Mouse (Mus musculus) induced T-regulatory cell, adult 2 months (primary cell): Measurements from ENCODE around the gene Stox2.

Source experiments
- DNase-seq: peaks from one replicate; pipeline ENCODE4 v3.0.0-alpha.2; 2012; ENCODE audit warnings: low read depth

Stox2 gene

DNA sequence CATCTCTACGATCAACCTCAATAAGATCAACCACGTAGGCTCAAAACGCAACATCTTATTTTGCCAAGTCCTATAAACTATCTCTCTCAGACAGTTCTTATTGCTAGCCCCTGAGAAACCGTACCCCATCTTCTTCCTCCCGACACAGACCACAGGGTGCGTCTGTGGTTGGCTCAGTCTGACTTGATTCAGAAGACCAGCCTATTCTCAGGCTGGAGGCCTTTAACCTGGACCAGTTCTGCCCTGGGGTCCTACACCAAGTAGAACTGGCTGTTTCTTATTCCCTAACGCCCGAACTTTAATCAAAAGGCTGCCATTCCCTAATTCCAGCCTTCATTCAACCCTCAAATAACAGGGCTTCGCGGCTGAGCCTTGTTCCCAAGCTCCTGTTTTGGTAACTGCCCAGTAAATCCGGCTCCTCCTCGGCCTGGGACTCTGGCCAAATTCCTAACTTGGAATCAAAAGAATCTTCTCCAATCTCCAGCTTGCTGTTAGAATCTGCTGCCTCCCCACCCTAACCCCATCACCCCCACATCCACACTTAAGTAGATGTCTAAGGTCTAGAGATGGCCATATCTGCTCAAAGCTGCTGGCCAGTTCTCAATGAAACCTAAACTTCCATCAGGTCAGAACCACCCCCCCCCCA is 91.5 kb downstream of the Stox2 start:
- DNase-seq, result no peak

DNA sequence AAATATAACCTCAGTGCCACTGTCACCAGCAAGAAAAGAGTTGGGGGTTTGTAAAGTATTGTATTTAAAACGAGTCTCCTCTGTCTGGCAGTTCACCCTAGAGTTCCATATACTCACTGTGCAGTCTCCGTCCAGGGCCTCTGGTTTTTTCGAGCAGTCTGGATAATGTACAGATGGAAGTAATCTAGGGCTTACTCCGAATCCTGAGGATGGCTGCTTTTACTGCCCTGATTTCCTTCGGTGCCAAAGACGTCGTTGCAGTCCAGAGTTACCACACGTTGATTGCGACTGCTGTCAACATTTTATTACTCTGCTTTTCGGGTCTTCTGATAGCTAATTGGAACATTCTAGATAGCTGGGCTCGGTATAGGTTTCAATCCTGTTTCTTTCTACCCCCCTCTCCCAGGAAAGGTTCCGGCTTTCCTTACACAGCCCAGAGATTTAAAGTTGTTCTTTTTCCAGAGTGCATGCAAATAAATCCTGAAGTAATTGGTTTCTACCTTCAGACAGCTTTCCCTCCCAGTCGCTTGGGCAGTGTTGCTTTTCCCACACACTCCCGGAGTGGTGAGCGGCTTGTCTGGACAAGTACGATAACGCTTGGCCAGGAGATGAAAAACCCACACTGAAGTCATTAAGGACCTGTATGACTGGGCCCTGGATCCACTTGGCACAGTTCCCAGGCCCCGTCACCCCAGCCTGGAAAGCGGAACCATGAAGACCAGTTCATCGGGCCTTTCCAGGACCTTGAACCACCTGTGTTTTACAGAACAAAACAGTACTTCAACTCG is 94.1 kb downstream of the Stox2 start:
- no peak for DNase-seq

DNA sequence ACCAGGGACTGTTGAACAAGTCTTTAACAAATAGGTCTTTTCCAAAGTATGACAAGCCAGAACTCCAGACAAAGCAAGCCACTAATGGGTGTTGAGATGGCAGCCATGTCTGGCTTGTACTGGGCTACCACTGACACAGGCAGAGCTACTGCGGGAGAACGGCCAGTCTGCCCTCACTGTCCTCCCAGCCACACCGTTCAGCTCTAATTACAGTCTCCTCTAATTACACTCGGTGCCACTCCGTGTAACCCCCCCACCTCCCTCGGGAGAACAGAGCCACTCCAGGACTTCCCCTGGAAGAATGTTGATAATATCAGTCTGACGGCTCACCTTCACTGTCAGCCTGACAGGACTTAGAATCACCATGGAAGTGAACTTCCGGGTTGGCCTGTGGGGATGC is 97.1 kb downstream of the Stox2 start:
- no peak for DNase-seq

DNA sequence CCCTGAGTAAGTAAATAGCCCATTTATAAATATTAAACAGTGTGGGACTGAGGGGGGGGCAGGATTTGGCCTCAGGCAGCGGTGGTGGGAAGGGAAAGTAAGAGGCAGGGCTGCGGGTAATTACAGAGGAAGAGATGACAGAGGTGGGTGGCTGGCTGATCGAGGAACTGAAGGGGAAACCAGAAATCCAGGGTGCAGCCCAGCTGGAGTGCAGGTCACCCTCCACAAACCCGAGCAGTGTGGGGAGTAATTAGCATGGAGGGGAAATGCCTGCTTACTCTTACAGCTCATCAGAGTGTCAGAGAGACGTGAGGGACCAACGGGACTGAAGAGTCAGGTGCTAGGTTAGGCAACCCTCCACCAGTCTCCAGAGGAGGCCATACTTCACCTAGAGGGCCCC is 98.4 kb downstream of the Stox2 start:
- DNase-seq, result no peak

DNA sequence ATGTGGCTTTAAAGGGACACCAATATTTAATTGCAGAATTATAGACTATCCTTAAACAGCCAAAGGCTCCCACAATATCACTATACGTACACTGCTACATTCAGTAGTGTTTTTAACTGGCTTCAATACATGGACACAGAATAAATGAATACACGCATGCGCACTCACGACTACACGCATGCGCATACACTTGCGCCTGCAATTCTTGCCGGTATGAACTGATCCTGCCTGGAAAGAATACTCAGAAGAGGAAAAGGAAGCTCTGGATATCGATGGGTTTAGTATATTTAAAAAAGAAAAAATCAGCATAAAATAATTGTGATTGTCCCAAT is 100.4 kb downstream of the Stox2 start:
- no peak for DNase-seq

DNA sequence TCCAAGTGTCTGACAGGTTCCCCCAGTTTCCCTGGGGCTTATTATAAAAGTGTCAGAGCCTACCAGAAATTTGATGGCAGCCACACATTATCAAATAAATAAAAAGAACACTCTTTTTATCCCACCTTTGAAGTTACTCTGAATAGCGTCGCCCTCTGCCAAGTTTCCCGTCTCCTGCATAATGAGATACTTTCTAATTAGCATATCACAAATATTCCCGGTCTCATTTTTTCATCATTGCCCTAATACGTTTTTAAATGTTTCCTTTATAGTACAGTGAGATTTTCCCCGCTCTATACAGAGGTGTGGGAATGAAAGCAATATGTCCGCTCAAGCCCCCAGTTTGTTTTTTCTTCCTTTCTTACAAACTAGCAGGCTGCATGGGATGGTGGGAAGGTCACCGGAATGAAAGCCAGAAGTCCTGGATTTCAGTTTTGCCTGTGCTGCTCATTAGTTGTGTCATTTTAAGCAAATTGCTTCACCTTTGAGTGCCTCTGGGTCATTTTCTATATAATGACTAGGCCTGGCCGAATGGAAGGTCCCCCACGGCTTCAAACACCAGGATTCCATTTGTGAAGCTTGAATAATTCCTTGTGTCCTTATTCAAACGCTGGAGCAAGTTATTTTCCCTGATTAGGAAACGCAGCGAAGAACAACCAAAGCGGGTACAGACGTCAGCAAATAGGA is 100.9 kb downstream of the Stox2 start:
- no peak for DNase-seq

DNA sequence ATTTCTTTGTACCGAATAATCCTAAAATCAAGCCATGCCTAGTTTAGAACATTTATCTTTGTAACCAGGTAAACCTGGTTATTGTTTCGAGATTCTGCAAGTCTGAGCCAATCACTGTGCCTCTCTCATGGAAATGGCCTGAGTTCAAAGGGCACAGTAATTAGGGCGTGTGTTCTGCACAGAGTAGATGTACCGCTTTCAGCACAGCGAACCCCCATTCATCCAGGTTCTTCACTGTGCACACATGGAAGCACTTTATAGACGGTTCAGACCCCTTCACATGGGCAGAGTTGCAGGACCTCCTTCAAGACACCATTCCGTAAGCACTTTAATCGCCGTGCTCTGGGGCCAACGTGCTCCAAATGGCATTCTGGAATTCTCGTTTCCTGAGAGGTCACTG is 104.7 kb downstream of the Stox2 start:
- no peak for DNase-seq

DNA sequence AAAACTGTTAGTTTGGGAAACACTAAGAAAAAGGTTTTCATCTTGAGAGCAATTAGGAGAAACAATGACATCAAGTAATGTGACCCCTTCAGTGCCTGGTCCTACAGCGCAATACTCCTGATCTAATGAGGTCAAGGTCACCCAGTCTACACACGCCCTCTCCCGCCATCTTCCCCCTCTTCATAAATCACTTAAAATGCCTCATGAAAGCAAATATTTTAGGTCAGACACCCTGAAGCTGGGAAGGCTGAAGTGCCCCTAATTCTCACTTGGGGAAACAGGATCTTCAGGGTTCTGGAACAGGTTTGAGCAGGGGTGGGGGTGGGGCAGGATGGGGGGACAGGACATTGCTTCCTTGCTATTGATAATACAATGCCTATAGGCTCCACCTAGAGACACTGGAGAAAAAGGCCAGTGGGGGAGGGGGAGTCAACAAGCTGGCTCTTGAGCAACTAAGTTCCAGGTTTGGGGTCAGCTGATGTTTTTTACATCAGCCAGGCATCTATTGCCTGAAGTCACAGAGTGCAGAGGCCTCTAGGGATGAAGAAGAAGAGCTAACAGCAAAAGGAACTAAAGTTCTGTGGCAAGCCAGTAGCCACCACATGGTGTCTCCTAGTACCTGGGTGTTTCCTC is 107.4 kb downstream of the Stox2 start:
- no peak for DNase-seq

DNA sequence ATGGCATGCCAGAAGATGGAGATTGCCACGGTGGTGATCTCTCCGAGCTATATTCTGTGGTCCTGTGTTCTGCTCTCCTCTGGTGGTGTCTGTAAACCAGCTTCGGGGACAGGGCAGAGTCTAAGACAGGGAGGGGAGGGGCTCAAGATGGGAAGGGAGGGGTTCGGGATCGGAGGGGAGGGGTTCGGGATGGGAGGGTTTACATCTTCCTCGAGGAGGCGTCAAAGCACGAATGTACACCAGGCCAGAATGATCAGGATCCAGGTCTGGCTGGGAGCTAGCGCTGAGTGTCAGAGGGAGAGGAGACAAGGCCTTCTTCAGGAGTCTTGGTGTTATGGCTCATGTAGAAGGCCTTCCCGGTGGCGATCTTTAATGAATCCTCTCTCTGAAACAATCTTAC is 109.7 kb downstream of the Stox2 start:
- DNase-seq, result no peak

DNA sequence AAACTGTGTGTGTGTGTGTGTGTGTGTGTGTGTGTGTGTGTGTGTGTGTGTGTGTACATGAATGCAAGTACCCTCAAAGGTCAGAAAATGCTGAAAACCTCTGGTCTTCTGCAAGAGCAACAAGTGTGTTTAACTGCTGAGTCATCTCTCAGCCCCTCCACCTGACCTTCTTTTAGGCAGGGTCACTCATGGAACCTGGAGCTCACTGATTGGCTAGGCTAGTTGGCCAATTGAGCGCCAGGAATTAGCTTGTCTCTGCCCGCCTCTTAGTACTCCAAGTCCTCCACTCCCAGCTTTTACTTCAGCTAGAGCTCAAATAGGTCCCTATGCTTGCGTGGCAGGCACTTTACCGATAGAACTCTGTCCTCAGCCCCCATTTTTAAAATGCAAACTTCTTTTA is 110.2 kb downstream of the Stox2 start:
- no peak for DNase-seq

DNA sequence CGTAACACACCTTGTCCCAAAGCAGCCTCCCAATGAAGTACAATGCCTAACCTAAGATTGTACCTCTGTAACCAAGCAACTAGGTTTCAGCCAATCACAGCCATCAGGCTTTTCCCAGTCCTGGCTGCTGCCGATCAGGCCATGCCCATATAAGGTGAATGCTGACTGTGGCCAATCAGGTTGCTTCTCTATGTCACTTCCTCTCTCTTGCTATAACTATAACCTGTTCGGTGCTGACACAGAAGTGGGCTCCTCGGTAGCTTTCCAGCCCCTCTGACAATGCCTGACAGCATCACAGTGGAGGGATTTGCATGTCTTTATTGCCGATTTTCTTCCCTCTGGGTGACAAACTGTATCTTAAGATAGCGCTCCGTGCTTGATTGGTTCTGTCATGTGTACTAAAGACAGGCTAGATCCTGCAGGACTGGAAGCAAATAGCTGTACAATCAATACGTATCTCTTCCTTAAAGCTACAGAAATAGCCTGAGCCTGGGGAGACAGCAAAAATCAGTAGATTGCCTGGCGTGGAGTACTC is 111.9 kb downstream of the Stox2 start:
- no peak for DNase-seq

DNA sequence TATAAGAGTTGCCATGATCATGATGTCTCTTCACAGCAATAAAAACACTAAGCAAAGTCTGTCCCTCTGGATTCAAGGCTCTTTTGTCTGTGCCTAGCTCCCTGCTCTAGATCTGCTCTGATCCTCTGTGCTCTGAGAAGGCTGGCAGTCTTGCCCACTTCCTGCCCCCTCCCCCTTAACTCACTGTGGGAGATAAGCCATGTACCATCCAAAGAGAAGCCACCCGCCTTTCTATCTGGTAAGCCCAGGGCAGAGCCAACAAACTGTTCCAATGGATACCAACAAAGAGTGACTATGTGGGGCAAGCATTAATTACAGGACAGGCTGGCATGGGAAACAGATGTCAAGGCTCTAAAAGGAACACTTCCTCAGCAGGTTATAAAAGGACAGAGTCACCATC is 113.2 kb downstream of the Stox2 start:
- DNase-seq, result no peak

DNA sequence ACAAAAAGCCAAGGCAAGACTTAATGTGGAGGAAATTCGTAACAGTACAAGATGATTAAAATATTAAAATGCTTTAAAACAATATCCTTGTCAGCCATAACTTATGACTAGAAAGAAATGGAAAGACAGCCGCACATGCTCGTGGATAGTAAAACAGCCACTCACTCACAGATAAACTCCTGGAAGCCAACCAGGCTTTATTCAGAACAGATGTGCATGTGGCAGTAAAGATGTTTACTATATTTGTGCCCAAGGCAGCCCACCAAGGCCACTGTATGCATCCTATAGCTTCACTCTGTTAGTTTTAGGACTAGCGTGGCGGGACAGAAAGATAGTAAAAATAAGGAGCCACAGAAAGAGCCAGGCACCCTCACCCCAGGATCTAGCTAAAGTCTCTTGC is 115.2 kb downstream of the Stox2 start:
- no peak for DNase-seq

DNA sequence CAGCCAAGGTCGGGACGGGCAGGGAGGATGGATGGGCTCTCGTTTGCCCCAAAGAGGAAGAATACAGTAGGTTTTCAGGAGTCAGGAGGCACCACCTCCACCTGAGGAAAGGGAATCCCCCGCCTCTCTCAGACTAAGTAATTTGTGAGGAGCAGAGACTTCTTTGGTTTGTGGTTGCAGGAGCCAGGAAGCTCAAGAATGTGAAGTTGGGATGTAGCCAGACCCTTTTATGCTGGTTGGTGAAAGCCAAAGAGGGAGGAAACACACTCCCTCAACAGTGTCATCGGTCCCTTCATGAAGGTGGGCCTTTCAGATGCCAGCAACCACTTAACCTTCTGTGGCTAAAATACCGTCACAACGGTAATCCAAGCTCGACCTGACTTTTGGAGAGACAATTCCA is 119.8 kb downstream of the Stox2 start:
- no peak for DNase-seq

DNA sequence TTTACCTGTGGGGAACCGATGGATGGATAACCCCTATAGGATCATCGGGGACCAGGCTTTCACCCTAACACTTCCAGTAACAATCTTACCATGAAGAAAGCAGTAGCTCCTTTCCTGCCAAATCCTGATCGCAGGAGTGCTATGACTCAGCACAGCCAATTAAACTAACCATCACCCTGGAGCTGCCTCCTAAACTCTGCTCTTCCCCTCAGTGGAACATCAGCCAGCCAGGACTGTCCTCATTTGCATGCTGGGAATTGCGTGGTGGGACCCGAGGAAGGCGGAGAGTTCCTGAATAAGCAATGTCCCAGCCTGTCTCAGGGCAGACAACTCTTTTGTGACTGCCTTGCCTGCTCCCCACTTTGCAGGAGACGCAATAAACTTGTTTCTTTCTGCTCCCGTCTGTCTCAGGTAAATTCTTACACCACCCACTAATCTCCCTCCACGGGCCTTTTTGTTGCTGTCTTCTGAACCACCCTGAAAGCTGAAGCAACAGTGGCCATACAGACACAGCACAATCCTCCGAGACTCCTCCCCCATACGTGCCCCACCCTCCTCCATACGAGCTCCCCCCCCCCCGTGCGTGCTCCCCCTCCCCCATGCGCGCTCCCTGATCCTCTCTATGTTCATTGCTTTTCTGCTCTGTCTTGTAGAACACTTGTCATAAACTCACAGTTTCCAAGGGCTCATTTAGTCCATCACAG is 121.9 kb downstream of the Stox2 start:
- no peak for DNase-seq

DNA sequence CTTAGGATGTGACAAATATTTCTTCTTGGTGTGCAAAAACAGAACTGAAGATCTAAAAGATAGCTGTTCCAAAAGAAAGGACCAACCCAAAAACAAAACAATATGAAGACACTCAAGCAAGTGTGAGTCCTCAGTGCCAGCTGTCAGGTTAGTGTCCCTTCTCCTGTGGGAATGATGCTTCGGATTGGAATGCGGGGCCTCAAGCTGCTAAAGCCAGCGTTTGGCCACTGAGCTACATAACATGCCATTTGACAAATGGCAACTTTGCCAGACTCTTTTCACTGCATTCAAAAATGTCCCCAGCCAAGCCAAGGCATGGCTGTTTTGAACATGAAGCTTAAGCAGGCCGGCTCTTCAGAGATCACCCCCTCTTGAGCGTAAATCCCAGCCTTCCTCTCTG is 124.9 kb downstream of the Stox2 start:
- DNase-seq, result no peak

DNA sequence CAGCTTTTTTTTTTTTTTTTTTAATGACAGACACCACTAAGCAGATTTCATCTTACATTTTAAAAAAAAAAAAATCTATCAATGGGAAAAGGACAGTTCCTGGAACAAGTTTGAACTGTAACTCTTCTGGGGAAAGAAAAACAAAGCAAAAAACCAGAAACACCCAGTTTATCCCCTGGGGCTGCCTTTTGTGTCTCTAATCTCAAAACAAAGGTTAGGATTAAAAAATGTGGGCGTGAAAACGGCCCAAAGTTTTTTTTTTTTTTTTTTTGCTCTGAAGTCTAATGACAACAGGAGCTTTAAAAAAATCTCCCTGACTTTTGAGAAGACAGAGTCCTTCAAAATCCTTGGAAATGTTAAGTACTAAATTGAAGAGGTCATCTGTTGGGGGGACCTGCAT is 125.5 kb downstream of the Stox2 start:
- no peak for DNase-seq

DNA sequence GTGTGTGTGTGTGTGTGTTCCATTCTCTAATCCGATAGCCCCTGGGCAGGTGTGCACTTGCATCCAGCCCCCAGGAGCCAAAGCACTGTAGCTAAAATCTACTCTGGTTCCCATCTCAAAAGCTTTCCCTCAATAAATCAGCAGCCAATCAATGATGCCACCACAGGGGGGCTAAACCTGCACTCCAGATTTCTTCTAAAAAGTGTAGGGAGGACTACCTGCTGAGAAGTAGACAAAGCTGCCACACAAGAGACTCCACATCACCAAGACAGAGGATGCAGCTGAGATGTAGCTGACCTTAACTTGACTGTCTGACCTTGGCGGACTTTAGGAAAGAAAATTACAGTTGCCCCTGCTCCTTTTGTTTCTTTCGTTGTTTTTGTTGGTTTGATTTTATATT is 127.7 kb downstream of the Stox2 start:
- DNase-seq, result no peak

DNA sequence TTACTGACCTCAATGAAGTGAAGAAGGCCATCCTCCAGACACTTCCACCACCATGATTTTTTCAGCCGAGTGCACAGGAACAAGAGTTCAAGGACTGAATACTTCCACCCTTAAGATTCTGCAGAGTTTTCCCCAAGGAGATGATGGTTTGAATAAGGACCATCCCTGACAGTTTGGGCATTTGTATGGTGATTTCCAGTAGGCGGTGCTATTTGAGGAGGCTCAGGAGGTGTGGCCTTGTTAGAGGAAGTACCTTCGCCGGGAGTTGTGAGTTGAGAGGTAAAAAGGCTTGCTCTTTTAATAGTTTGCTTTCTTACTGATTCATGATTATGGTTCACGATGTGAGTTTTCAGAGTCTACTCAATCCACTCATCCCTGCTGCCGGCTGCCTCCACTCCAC is 138.0 kb downstream of the Stox2 start:
- DNase-seq, result no peak

DNA sequence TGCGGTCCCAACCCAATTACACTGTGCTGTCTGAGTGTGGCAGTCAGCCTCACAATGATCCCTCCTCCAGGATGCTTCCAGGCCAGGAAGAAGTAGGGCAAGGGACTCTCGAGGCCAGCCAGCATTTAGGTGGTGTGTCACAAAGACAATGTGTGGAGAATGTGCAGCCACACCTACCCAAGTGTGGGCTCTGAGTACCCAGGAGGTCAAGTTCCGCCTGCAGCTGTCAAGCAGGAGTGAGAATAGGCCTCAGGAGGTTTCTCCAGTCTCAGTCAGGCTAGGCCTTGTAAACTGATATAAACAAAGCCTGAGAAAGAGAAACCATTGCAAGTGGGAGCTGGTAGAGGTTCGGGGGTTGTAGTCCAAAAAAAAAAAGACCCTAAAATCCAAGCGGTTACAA is 139.8 kb downstream of the Stox2 start:
- no peak for DNase-seq

DNA sequence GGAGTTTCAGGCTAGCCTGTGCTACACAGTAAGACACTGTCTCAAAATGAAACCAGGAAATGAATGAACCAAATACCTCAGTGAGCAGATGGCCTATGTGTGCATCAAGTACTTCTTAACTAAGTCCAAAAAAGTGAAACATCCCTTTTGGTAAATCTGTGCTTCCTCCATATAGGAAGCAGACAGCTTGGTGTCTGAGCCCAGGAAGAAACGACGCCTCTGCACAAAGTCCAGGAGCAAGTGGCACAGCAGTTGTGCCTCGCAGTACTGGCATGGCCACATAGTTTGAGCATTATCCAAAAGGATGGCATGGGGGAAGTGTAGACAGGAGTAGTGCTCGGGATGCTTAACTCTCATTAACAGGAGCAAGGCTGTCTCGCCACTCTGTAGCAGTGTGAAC is 140.3 kb downstream of the Stox2 start:
- no peak for DNase-seq

DNA sequence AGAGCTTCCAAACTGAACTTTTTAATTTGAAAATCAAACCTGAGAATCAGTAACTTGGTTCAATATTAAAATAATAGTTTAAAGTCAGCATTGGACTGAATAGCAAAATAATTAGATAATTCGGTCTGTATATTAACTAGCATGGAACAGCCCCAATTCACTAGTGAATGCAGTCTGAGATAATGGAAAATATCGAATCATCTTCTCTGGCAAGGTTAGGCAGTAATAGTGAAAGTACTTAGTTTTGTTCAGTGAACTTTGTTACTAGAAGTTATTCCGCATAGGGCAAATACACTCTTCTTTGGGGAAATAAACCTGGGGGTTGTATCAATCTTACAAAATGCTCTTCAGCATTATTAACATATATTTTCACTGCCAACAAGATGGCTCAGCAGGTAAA is 147.7 kb downstream of the Stox2 start:
- DNase-seq, result no peak
